Mouse (Mus musculus) intestine, embryonic 15.5 days (tissue): ENCODE measurements at regions not wholly inside any gene's neighbourhood (a gene's known extent, or its start where the extent isn't known, plus 50 kb on each side); places are given as distances from the start of the nearest gene placed in this dataset.

Experiments
- ATAC-seq: fragments of 200-750 bp; cut with Nextera tagmentation; 2 replicates; pipeline ENCODE4 v1.8.0; 2017; ENCODE audit warnings: moderate TSS enrichment, moderate library complexity
- H3K27ac ChIP-seq: fragments of 300-500 bp; sonication (generic); 2 replicates; pipeline ENCODE4 v1.5.1; 2015; ENCODE audit warnings: mild to moderate bottlenecking, inconsistent platforms
- H3K27me3 ChIP-seq: fragments of 300-500 bp; sonication (generic); replicated peaks from 2 replicates; pipeline ENCODE4 v1.6.1; 2015; ENCODE audit warnings: inconsistent platforms
- H3K36me3 ChIP-seq: fragments of 300-500 bp; sonication (generic); 2 replicates; pipeline ENCODE4 v1.6.1; 2015; ENCODE audit warnings: inconsistent platforms
- H3K4me1 ChIP-seq: fragments of 300-500 bp; sonication (generic); replicated peaks from 2 replicates; pipeline ENCODE4 v1.6.1; 2015; ENCODE audit warnings: inconsistent platforms
- H3K4me2 ChIP-seq: fragments of 300-500 bp; sonication (generic); replicated peaks from 2 replicates; pipeline ENCODE4 v1.6.1; 2015; ENCODE audit warnings: mild to moderate bottlenecking, inconsistent platforms
- H3K4me3 ChIP-seq: fragments of 300-500 bp; sonication (generic); replicated peaks from 2 replicates; pipeline ENCODE4 v1.5.1; 2015; ENCODE audit warnings: inconsistent platforms
- H3K9ac ChIP-seq: fragments of 300-500 bp; sonication (generic); 2 replicates; pipeline ENCODE4 v1.6.1; 2015; ENCODE audit warnings: inconsistent platforms
- H3K9me3 ChIP-seq: fragments of 300-500 bp; sonication (generic); 2 replicates; pipeline ENCODE4 v1.6.1; 2016; ENCODE audit warnings: inconsistent platforms
- WGBS: fragments of 180-500 bp; shearing (Covaris S2); methylation state at CpG from one replicate; pipeline ENCODE4 v1.1.7; 2015; 5-methylcytosine and 5-hydroxymethylcytosine counted together

DNA sequence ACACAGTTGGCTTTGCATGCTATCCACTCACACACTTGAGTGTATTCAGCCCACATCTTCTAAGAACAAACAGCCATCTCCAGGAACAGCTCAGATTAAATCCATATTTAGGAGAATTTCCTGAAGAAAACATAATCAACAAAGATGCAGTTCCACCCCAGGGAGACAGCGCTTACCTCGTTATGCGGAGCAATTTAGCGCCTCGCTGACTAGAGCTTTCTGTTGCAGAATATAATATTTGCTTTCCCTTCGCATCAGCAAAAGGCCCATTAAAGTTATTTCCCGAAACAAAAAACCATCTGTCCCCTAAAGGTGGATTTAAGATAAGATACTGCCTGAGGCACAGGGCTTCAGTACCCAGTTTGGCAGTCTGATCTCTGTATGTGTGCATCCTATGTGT, 112.0 kb downstream of the Ndufa10 start:
- H3K9me3 ChIP-seq, result no peaks in the 10 kb centered on the region
- H3K4me3 ChIP-seq, result no peak overlapping the region
- WGBS, result 89% methylated on average over 7 of the region's 7 CpGs
- no peaks in the 10 kb centered on the region for H3K27me3 ChIP-seq
- no peak overlapping the region for H3K27ac ChIP-seq
- no peak overlapping the region for H3K4me2 ChIP-seq
- ATAC-seq, result no peak
- H3K4me1 ChIP-seq, result no peaks in the 10 kb centered on the region
- H3K9ac ChIP-seq, result no peak overlapping the region
- no peaks in the 10 kb centered on the region for H3K36me3 ChIP-seq

GRCm38 (mm10) chr1:92360255-92360654, 113.4 kb downstream of the Ndufa10 start:
- ATAC-seq, result no peak
- WGBS, result 20% methylated on average over 7 of the region's 7 CpGs

DNA sequence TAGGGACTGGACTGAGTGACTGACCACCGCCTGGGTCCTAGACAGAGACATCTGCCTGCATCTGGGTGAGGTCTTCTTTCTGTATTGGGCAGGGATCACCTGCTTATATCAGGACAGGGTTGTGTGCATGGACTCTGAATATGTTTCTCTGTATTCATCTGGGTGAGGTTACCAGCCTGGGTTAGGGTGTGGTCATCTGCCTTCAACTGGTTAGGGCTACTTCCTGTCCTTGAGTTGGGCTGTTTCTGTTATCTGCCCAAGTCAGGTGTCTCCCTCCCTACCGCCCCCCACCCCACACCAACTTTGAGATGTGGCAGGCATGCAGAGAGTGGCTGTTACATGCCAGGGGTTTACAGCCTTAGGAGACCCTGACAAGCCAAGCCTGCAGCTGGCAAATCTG, 114.2 kb downstream of the Ndufa10 start:
- 86% methylated on average over 2 of the region's 2 CpGs for WGBS
- no peak overlapping the region for H3K9ac ChIP-seq
- no peaks in the 10 kb centered on the region for H3K27me3 ChIP-seq
- H3K4me2 ChIP-seq, result no peak overlapping the region
- H3K4me1 ChIP-seq, result no peaks in the 10 kb centered on the region
- no peaks in the 10 kb centered on the region for H3K9me3 ChIP-seq
- H3K4me3 ChIP-seq, result no peak overlapping the region
- no peak for ATAC-seq
- no peaks in the 10 kb centered on the region for H3K36me3 ChIP-seq
- H3K27ac ChIP-seq, result no peak overlapping the region

More at GRCm38 (mm10) chr1:92360255-92360654, 113.4 kb downstream of the Ndufa10 start:
- H3K4me1 ChIP-seq, result no peaks in the 10 kb centered on the region
- no peak overlapping the region for H3K27ac ChIP-seq
- no peak overlapping the region for H3K9ac ChIP-seq
- no peaks in the 10 kb centered on the region for H3K27me3 ChIP-seq
- H3K36me3 ChIP-seq, result no peaks in the 10 kb centered on the region
- no peak overlapping the region for H3K4me2 ChIP-seq
- no peaks in the 10 kb centered on the region for H3K9me3 ChIP-seq
- no peak overlapping the region for H3K4me3 ChIP-seq

DNA sequence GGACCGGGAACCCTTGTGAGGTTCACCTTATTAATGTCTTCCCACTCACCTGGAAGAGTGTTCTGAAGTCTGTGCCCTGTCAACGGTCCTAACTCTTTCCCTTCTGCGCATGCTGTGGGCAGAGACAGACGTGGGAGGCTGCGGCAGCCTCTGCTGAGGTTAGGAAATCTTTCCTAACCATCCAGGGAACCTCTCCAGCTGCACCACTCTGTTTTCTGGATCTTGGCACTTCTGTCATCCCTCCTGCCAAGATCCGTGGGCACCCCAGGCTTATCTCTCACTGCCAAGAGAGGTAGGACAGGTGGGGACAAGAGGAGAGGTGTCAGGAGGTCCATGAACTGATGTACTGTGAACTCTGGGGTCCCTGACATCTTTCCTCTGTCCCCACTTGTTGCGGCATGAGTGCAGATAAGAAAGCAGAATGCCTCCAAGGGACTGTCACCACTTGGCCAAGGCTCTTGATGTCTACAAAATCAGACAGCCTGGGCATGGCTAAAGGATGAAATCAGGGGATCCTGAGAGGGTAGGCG, 114.8 kb downstream of the Ndufa10 start:
- Histone ChIP-seq H3K36me3 (no peaks in the 10 kb centered on the region), H3K4me1 (no peaks in the 10 kb centered on the region), H3K27ac (no peak overlapping the region), H3K9me3 (no peaks in the 10 kb centered on the region), H3K27me3 (no peaks in the 10 kb centered on the region), H3K4me2 (no peak overlapping the region), H3K4me3 (no peak overlapping the region), H3K9ac (no peak overlapping the region)
- 83% methylated on average over 8 of the region's 8 CpGs for WGBS
- ATAC-seq, result no peak

DNA sequence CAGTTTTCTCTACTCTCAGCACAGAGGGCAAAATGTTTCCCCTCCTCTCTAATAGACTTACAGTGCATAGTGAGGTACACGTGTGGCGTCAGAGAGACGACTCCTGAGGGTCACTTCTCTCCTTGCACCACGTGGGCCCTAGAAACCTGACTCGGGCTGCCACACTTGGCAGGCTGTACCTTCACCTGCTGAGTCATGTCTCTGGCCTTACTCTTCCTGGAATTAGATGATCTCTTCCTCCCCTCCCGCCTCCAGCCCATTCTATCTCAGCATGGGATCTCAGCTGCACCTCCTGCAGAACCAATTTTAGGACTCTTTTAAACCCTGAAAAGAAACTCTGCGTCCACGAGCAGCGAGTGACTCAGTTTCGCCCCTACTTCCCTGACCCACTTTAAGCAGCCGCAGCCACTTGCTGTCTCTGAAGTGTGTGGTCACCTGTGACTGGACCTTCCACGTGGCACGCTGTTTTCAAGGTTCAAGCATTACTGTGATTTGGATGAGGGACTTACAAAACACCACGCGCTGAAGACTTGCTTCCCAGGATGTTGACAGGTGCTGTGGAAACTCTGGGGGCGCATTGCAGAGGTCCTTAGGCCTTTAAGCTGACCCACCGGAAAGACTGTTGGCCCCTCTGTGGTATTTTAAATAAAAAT, 125.2 kb downstream of the Ndufa10 start:
- no peak for ATAC-seq
- no peaks in the 10 kb centered on the region for H3K27me3 ChIP-seq
- no peaks in the 10 kb centered on the region for H3K9me3 ChIP-seq
- no peak overlapping the region for H3K9ac ChIP-seq
- 55% methylated on average over 17 of the region's 17 CpGs for WGBS
- H3K4me3 ChIP-seq, result no peak overlapping the region
- H3K4me2 ChIP-seq, result no peak overlapping the region
- no peaks in the 10 kb centered on the region for H3K36me3 ChIP-seq
- H3K4me1 ChIP-seq, result no peaks in the 10 kb centered on the region
- H3K27ac ChIP-seq, result no peak overlapping the region

GRCm38 (mm10) chr1:92347656-92348055, 126.0 kb downstream of the Ndufa10 start:
- H3K9me3 ChIP-seq, result no peaks in the 10 kb centered on the region
- no peak overlapping the region for H3K4me3 ChIP-seq
- 76% methylated on average over 9 of the region's 9 CpGs for WGBS
- H3K4me1 ChIP-seq, result no peaks in the 10 kb centered on the region
- no peak for ATAC-seq
- H3K27me3 ChIP-seq, result no peaks in the 10 kb centered on the region
- H3K9ac ChIP-seq, result no peak overlapping the region
- no peak overlapping the region for H3K27ac ChIP-seq
- no peaks in the 10 kb centered on the region for H3K36me3 ChIP-seq
- H3K4me2 ChIP-seq, result no peak overlapping the region

DNA sequence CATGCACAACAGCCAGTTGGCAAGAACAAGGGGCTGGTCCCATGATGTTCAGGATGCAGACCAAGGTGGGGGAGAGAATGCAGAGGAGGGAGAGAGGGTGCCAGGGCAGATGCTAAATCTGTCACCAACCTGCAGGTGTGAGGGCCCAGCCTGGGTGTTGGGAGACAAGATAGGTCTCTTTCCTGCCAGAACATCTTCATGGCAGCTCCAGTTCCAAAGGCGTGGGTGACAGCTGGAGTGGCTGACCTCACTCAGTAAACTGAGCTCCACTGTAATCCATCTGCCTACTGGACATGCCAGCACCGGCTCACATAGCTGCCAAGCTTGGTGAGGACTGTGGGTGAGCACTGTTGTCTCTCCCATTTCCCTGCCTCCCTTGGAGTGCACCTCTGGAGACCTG, 129.9 kb downstream of the Ndufa10 start:
- WGBS, result 76% methylated on average over 2 of the region's 2 CpGs
- Histone ChIP-seq H3K4me2 (no peak overlapping the region), H3K27ac (no peak overlapping the region), H3K9ac (no peak overlapping the region), H3K9me3 (no peaks in the 10 kb centered on the region), H3K4me3 (no peak overlapping the region), H3K36me3 (no peaks in the 10 kb centered on the region), H3K4me1 (no peaks in the 10 kb centered on the region), H3K27me3 (no peaks in the 10 kb centered on the region)
- no peak for ATAC-seq

GRCm38 (mm10) chr1:92343161-92343598, 130.5 kb downstream of the Ndufa10 start:
- Histone ChIP-seq H3K9ac (no peak overlapping the region), H3K9me3 (no peaks in the 10 kb centered on the region), H3K4me2 (no peak overlapping the region), H3K27me3 (no peaks in the 10 kb centered on the region), H3K4me1 (no peaks in the 10 kb centered on the region), H3K4me3 (no peak overlapping the region), H3K36me3 (no peaks in the 10 kb centered on the region), H3K27ac (no peak overlapping the region)
- 86% methylated on average over 5 of the region's 5 CpGs for WGBS
- ATAC-seq, result no peak

DNA sequence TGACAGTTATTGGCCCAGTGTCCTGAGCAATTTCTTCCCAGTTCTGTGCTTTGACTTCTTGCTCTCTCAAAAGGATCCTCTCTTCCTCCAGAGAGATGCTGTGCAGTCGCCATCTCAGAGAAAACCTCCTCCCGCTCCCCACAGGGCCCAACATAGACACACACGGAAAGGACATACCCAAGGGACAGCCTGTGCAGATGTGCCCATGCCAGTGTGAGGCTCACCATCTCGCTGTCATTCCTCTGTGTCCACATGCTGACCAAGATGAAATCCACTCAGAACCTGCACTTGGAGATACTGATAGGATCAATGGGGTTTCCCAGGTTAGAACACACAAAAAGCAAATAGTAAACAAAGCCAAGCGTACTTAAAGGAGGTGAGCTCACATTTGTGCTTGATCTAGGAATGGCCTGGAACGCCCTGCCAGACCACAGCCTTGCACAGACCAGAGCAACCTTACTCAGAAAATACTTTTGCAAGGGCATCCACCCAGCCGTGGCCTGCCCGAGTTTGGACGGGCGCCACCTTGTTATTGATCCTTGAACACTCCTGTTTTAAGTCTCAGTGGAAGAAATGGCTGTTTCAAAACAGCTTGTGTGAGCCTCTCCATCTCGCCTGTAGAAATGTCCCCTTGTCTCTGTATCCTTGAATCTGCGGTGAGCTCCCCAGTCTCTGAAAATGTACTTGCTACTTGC, 131.7 kb downstream of the Ndufa10 start:
- Histone ChIP-seq H3K36me3 (no peaks in the 10 kb centered on the region), H3K9ac (no peak overlapping the region), H3K27me3 (no peaks in the 10 kb centered on the region), H3K4me1 (no peaks in the 10 kb centered on the region), H3K4me2 (no peak overlapping the region), H3K4me3 (no peak overlapping the region), H3K27ac (no peak overlapping the region), H3K9me3 (no peaks in the 10 kb centered on the region)
- ATAC-seq, result no peak
- WGBS, result 85% methylated on average over 12 of the region's 12 CpGs

GRCm38 (mm10) chr1:92340644-92341043, 133.0 kb downstream of the Ndufa10 start:
- no peak overlapping the region for H3K27ac ChIP-seq
- no peaks in the 10 kb centered on the region for H3K4me1 ChIP-seq
- no peak overlapping the region for H3K4me2 ChIP-seq
- no peaks in the 10 kb centered on the region for H3K9me3 ChIP-seq
- H3K36me3 ChIP-seq, result no peaks in the 10 kb centered on the region
- H3K4me3 ChIP-seq, result no peak overlapping the region
- ATAC-seq, result no peak
- no peak overlapping the region for H3K9ac ChIP-seq
- no peaks in the 10 kb centered on the region for H3K27me3 ChIP-seq
- 43% methylated on average over 7 of the region's 7 CpGs for WGBS

- no peaks in the 10 kb centered on the region for H3K36me3 ChIP-seq
- no peak for ATAC-seq
- no peaks in the 10 kb centered on the region for H3K9me3 ChIP-seq
- H3K9ac ChIP-seq, result no peak overlapping the region
- WGBS, result 78% methylated on average over 1 of the region's 1 CpGs
- H3K27me3 ChIP-seq, result 0 out of 2 replicates have a peak, but pooled peaks cover 2% of the 10 kb centered on the region
- no peak overlapping the region for H3K4me2 ChIP-seq
- no peaks in the 10 kb centered on the region for H3K4me1 ChIP-seq
- no peak overlapping the region for H3K4me3 ChIP-seq
- H3K27ac ChIP-seq, result no peak overlapping the region
Measured at GRCm38 (mm10) chr1:92338589-92338988, 135.1 kb downstream of the Ndufa10 start.

GRCm38 (mm10) chr1:92337450-92337849, 136.2 kb downstream of the Ndufa10 start:
- H3K4me3 ChIP-seq, result no peak overlapping the region
- no peaks in the 10 kb centered on the region for H3K9me3 ChIP-seq
- no peak overlapping the region for H3K9ac ChIP-seq
- H3K27me3 ChIP-seq, result 0 out of 2 replicates have a peak, but pooled peaks cover 2% of the 10 kb centered on the region
- H3K27ac ChIP-seq, result no peak overlapping the region
- no peak overlapping the region for H3K4me2 ChIP-seq
- peak; percentile 62 for ATAC-seq
- no peaks in the 10 kb centered on the region for H3K36me3 ChIP-seq
- WGBS, result 31% methylated on average over 8 of the region's 8 CpGs
- H3K4me1 ChIP-seq, result no peaks in the 10 kb centered on the region

- Histone ChIP-seq H3K27ac (no peak overlapping the region), H3K9me3 (no peaks in the 10 kb centered on the region), H3K9ac (no peak overlapping the region), H3K4me3 (no peak overlapping the region), H3K36me3 (no peaks in the 10 kb centered on the region), H3K27me3 (0 out of 2 replicates have a peak, but pooled peaks cover 2% of the 10 kb centered on the region), H3K4me1 (no peaks in the 10 kb centered on the region), H3K4me2 (no peak overlapping the region)
- no peak for ATAC-seq
- 64% methylated on average over 7 of the region's 7 CpGs for WGBS
Measured at GRCm38 (mm10) chr1:92332248-92332584, 136.7 kb upstream of the Hdac4 start.
